Mouse (Mus musculus): ENCODE measurements around the gene Rtn4rl2. TPM values are rescaled to one million over a fixed set of nuclear protein-coding genes. Genes with fewer than 3 reads are reported as not detected.
A peak's percentile ranks its signal among the peaks of the same experiment; 100 is the strongest.

The Rtn4rl2 gene
- polyA plus RNA-seq, 1 experiment from 2014 or later, result 1.6 TPM

GRCm38 (mm10) chr2:84859991-84860780 is 26.3 kb downstream of the Rtn4rl2 start:
- Histone ChIP-seq H3K9ac (no peak overlapping the region), H3K36me3 (peaks cover 72% of the 10 kb centered on the region), H3K4me1 (no peaks in the 10 kb centered on the region), H3K4me2 (no peak overlapping the region), H3K4me3 (replicated peaks) (no peak overlapping the region), H3K27me3 (peaks cover 4% of the 10 kb centered on the region; the same call in 1 of the 2 replicates), H3K27ac (no peak overlapping the region), H3K9me3 (replicated peaks) (no peaks in the 10 kb centered on the region)
- 91% methylated on average over 7 of the region's 7 CpGs for WGBS
- ATAC-seq (replicated peaks; ENCODE audit: low FRiP score), result no peak

GRCm38 (mm10) chr2:84858551-84858950 is 28.0 kb downstream of the Rtn4rl2 start:
- no peak overlapping the region for H3K4me3 ChIP-seq (replicated peaks)
- no peaks in the 10 kb centered on the region for H3K4me1 ChIP-seq
- no peak for ATAC-seq (replicated peaks; ENCODE audit: low FRiP score)
- peaks cover 89% of the 10 kb centered on the region for H3K36me3 ChIP-seq
- H3K27me3 ChIP-seq, result no peaks in the 10 kb centered on the region
- H3K9ac ChIP-seq, result no peak overlapping the region
- WGBS, result 96% methylated on average over 1 of the region's 1 CpGs
- no peak overlapping the region for H3K4me2 ChIP-seq
- no peak overlapping the region for H3K27ac ChIP-seq
- H3K9me3 ChIP-seq (replicated peaks), result no peaks in the 10 kb centered on the region

- no peak overlapping the region for H3K9ac ChIP-seq
- no peaks in the 10 kb centered on the region for H3K9me3 ChIP-seq (replicated peaks)
- H3K27ac ChIP-seq, result no peak overlapping the region
- H3K4me1 ChIP-seq, result peaks cover 7% of the 10 kb centered on the region
- H3K4me2 ChIP-seq, result no peak overlapping the region
- H3K4me3 ChIP-seq (replicated peaks), result no peak overlapping the region
- H3K27me3 ChIP-seq, result no peaks in the 10 kb centered on the region
- peak; percentile 63; the same call in 1 of the 2 replicates for ATAC-seq (replicated peaks; ENCODE audit: low FRiP score)
- 79% methylated on average over 1 of the region's 2 CpGs for WGBS
- peaks cover 84% of the 10 kb centered on the region for H3K36me3 ChIP-seq
Measured at GRCm38 (mm10) chr2:84855732-84856131, 30.8 kb downstream of the Rtn4rl2 start.

- Histone ChIP-seq H3K4me2 (peak overlapping the region; percentile 46), H3K27me3 (no peaks in the 10 kb centered on the region), H3K36me3 (peaks cover 75% of the 10 kb centered on the region), H3K9me3 (replicated peaks) (no peaks in the 10 kb centered on the region), H3K4me1 (peaks cover 10% of the 10 kb centered on the region), H3K9ac (no peak overlapping the region), H3K27ac (0 out of 2 replicates have a peak overlapping the region, but pooled peaks have one; percentile 37), H3K4me3 (replicated peaks) (0 out of 2 replicates have a peak overlapping the region, but pooled peaks have one; percentile 6)
- peak; percentile 80 for ATAC-seq (replicated peaks; ENCODE audit: low FRiP score)
- WGBS, result 41% methylated on average over 23 of the region's 23 CpGs
Measured at GRCm38 (mm10) chr2:84851130-84852040, 35.1 kb downstream of the Rtn4rl2 start.

GRCm38 (mm10) chr2:84850407-84851129 is 35.9 kb downstream of the Rtn4rl2 start:
- H3K4me1 ChIP-seq, result peaks cover 10% of the 10 kb centered on the region
- no peaks in the 10 kb centered on the region for H3K9me3 ChIP-seq (replicated peaks)
- no peak overlapping the region for H3K9ac ChIP-seq
- ATAC-seq (replicated peaks; ENCODE audit: low FRiP score), result peak; percentile 34; the same call in 1 of the 2 replicates
- H3K4me3 ChIP-seq (replicated peaks), result 0 out of 2 replicates have a peak overlapping the region, but pooled peaks have one; percentile 6
- 0 out of 2 replicates have a peak overlapping the region, but pooled peaks have one; percentile 37 for H3K27ac ChIP-seq
- WGBS, result 42% methylated on average over 7 of the region's 7 CpGs
- H3K36me3 ChIP-seq, result peaks cover 74% of the 10 kb centered on the region
- no peaks in the 10 kb centered on the region for H3K27me3 ChIP-seq
- peak overlapping the region; percentile 46 for H3K4me2 ChIP-seq

GRCm38 (mm10) chr2:84845226-84845625 is 41.3 kb downstream of the Rtn4rl2 start:
- no peak overlapping the region for H3K4me2 ChIP-seq
- H3K27ac ChIP-seq, result no peak overlapping the region
- no peaks in the 10 kb centered on the region for H3K27me3 ChIP-seq
- no peaks in the 10 kb centered on the region for H3K9me3 ChIP-seq (replicated peaks)
- H3K36me3 ChIP-seq, result peaks cover 31% of the 10 kb centered on the region
- H3K4me1 ChIP-seq, result peaks cover 20% of the 10 kb centered on the region
- H3K4me3 ChIP-seq (replicated peaks), result no peak overlapping the region
- no peak overlapping the region for H3K9ac ChIP-seq
- 61% methylated on average over 1 of the region's 1 CpGs for WGBS
- no peak for ATAC-seq (replicated peaks; ENCODE audit: low FRiP score)

- Histone ChIP-seq H3K4me2 (no peak overlapping the region), H3K9me3 (replicated peaks) (no peaks in the 10 kb centered on the region), H3K27ac (no peak overlapping the region), H3K4me1 (peaks cover 29% of the 10 kb centered on the region), H3K4me3 (replicated peaks) (no peak overlapping the region), H3K27me3 (peaks cover 8% of the 10 kb centered on the region), H3K9ac (no peak overlapping the region), H3K36me3 (peaks cover 16% of the 10 kb centered on the region; the same call in 1 of the 2 replicates)
- no peak for ATAC-seq (replicated peaks; ENCODE audit: low FRiP score)
- whole genome bisulfite sequencing, result 86% methylated on average over 6 of the region's 6 CpGs
Measured at GRCm38 (mm10) chr2:84843654-84844053, 42.9 kb downstream of the Rtn4rl2 start.

GRCm38 (mm10) chr2:84841905-84842304 is 44.6 kb downstream of the Rtn4rl2 start:
- Histone ChIP-seq H3K4me2 (peak overlapping the region; percentile 95), H3K9ac (no peak overlapping the region), H3K36me3 (peaks cover 10% of the 10 kb centered on the region; the same call in 1 of the 2 replicates), H3K27ac (no peak overlapping the region), H3K9me3 (replicated peaks) (no peaks in the 10 kb centered on the region), H3K4me3 (replicated peaks) (peak overlapping the region; percentile 73), H3K4me1 (peaks cover 33% of the 10 kb centered on the region), H3K27me3 (peaks cover 22% of the 10 kb centered on the region)
- ATAC-seq (replicated peaks; ENCODE audit: low FRiP score), result peak; percentile 55; the same call in 1 of the 2 replicates

- Histone ChIP-seq H3K36me3 (0 out of 2 replicates have a peak, but pooled peaks cover 3% of the 10 kb centered on the region), H3K27ac (peak overlapping the region; percentile 93), H3K9ac (peak overlapping the region; percentile 81), H3K4me2 (peak overlapping the region; percentile 95), H3K4me3 (replicated peaks) (peak overlapping the region; percentile 73), H3K4me1 (peaks cover 33% of the 10 kb centered on the region), H3K27me3 (peaks cover 23% of the 10 kb centered on the region), H3K9me3 (replicated peaks) (no peaks in the 10 kb centered on the region)
- WGBS, result 6% methylated on average over 17 of the region's 17 CpGs
- ATAC-seq (replicated peaks; ENCODE audit: low FRiP score), result peak; percentile 28
Measured at GRCm38 (mm10) chr2:84840748-84841563, 45.6 kb downstream of the Rtn4rl2 start.

- peak overlapping the region; percentile 93 for H3K27ac ChIP-seq
- H3K4me3 ChIP-seq (replicated peaks), result peak overlapping the region; percentile 73
- peaks cover 23% of the 10 kb centered on the region for H3K27me3 ChIP-seq
- peak overlapping the region; percentile 81 for H3K9ac ChIP-seq
- H3K36me3 ChIP-seq, result no peaks in the 10 kb centered on the region
- peak; percentile 94 for ATAC-seq (replicated peaks; ENCODE audit: low FRiP score)
- H3K4me2 ChIP-seq, result peak overlapping the region; percentile 95
- peaks cover 33% of the 10 kb centered on the region for H3K4me1 ChIP-seq
- WGBS, result under 1% methylated on average over 53 of the region's 54 CpGs
- no peaks in the 10 kb centered on the region for H3K9me3 ChIP-seq (replicated peaks)
Measured at GRCm38 (mm10) chr2:84840016-84840747, 46.3 kb downstream of the Rtn4rl2 start.
